Mouse (Mus musculus) adrenal gland, adult 8-10 months (tissue): Measurements from ENCODE around the gene Zdhhc9. TPM values are rescaled to one million over a fixed set of nuclear protein-coding genes. Genes with fewer than 3 reads are reported as not detected.

Source experiments
- DNase-seq: peaks from one replicate; pipeline ENCODE4 v3.0.0; 2022
- total RNA-seq, 4 experiments: library from RNA; stranded (reverse); gene quantifications; 2 replicates each; pipeline ENCODE4 v1.2.4; 2022

Zdhhc9 gene
- total RNA-seq, 4 experiments from 2014 or later: 18.7 to 21.9 (median 20.2) TPM

DNA sequence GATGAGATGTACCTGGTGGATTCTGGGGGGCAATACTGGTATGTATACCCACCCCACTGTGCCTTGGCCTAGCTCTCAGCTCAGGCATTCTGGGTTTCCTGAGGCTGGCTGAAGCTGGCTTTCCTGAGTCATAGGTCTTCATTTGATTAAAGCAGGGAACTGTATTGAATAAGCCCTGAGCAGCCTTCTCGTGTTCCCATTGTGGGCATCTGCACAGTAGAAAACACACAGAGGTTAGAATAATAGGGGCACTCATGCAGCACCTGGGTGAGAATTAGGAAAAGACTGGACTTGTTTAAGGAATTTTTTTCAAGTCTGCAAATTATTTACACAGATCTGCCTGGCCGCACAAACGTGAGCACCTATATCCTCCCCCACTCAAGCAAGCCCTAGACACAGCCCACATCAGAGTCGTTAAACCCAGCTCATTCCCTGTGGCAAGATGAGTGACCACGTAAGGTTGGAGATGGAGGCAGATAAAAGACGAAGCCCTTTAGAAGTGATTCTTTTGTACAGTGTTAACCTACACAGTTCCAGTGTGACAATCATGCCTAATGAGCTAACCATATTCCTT, 81.7 kb downstream of the Zdhhc9 start:
- DNase-seq: no peak

DNA sequence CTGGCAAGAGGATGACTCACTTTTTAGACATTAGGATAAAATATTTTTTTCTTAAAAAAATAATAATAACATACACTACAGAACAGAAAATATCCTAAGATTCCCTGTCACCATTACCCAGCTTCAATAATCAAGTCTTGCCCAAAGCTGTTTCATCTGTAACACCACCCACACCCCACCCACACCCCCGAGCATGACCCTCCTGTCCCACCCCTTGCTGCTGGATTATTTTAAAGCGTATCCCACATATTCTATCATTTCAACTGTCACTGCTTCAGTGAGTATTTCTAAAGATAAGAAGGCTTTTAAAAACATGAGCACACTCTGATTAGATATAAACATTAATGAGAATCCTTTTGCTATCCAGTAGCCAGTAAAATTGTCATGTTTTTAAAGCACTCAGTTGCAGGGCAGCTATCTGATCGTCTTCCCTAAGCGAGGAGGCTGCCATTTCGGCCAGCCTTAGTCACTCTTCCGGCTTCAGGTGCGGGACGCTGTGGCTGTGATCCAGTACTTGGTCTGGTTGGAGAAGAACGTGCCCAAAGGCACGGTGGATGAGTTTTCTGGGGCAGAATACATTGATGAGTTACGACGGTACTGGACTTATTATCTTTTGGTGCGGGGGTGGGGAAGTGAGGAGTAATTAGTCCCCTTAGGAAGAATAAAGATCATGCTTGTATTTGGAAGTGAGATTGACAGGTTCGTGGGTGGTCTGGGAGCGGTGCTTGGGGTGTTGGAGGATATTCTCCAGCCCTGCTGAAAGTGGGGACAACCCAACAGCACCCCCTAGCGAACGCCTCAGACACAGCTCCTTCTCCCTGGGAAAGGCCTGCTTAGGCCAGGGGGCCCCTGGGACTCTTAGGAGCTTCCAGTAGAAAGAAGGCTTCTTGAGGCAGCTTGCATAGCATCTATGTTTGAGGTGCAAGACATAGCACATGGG, 84.3 kb downstream of the Zdhhc9 start:
- DNase-seq: peak; percentile 35

Other genes with a start within 250 kb of the Zdhhc9 start
- gene Apln, start 174.0 kb downstream of the Zdhhc9 start, total RNA-seq: 10 to 100 TPM in 2 of 4 experiments, 1 to 10 TPM in 2; 1.9 to 40.1 (median 11.4) TPM
- 1 to 10 TPM; 1.1 to 2.6 (median 1.5) TPM for gene Xpnpep2, start 100.2 kb downstream of the Zdhhc9 start, total RNA-seq
- gene Sash3, start 62.4 kb downstream of the Zdhhc9 start, total RNA-seq: 1 to 10 TPM; 1.6 to 2.4 (median 2.1) TPM
- gene Utp14a, start 48.0 kb upstream of the Zdhhc9 start, total RNA-seq: 10 to 100 TPM; 15.5 to 18.3 (median 16.2) TPM
- 10 to 100 TPM; 10.7 to 13.1 (median 11.5) TPM for gene Bcorl1, start 132.5 kb upstream of the Zdhhc9 start, total RNA-seq